Mouse (Mus musculus) ZHBTc4 (cell line): ENCODE data around the gene Ccn6.

Experiments
- DNase-seq: peaks from one replicate; pipeline ENCODE4 v3.0.0-alpha.2; 2011; ENCODE audit warnings: low read depth, low spot score

Gene Ccn6

DNA sequence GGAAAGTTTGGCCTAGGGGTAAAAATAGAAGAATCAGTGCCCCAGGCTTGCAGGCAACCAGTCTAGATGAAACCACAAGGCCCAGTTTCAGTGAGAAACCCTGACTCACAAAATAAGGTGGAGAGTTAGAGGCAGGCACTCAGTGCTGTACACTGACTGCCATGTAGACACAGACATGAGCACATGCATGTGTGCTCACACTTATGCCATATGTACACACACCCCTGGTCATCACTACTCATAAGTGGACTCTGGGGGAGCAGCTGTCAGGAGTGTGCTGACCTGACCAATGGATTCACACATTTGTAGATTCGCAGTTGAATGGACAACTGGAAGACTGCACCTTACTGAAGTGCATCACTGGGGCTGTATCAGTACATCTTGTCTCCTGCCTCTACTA is 2.2 kb downstream of the Ccn6 start:
- DNase-seq = no peak

DNA sequence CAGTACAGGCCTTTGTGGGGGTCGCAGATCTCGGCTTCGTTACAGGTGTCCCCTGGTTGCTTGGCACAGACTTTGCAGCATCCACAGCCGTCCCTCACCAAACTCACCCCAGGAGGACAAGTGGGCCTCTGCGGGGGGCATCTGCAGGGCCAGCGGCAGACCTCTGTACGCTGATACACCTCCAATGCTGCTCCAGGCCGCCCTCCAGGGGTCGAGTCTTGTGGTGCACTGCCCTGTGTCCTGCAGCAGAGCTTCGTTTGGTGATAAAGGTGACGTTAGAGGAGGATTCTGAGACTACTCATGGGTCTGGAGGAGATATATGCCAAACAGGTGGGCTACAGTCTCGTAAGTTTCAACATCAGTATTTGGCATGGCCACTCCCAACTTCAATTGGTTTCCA is 5.3 kb downstream of the Ccn6 start:
- DNase-seq = peak; percentile 54

DNA sequence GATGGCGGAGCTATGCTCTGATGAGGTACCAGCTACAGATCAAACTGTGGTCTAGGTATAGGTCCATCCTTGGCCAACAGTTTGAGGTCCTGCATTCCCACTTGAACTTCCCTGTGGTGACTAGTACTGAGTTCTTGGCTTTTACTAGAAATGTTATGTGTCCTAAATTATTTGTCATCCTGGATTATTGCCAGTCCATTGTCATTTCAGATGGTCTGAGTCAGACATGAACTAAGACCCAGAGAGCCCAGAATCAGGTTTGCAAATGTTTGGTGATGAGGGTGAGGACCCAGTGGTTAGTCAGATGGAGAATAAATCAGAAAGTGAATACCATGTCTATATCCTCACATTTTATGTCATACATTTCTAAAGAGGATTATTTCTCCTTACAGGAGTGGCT is 6.3 kb downstream of the Ccn6 start:
- no peak for DNase-seq

DNA sequence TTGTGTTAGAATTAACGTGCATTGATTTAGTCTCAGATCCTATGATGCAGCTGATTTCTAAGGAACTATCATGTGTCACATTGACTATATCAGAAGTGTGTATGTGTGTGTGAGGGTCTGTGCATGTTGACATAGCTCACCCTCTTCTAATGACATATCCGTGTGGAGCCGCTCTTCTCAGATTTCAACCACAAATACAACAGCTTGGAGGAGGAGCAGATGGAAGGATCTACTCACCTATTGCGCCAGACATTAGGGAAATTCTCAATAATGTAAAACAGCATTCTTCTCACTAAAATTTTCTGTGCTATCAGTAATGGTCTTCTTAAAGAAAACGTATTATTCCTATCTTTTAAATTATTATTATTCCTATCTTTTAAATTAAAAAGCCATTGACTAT is 6.9 kb downstream of the Ccn6 start:
- no peak for DNase-seq

DNA sequence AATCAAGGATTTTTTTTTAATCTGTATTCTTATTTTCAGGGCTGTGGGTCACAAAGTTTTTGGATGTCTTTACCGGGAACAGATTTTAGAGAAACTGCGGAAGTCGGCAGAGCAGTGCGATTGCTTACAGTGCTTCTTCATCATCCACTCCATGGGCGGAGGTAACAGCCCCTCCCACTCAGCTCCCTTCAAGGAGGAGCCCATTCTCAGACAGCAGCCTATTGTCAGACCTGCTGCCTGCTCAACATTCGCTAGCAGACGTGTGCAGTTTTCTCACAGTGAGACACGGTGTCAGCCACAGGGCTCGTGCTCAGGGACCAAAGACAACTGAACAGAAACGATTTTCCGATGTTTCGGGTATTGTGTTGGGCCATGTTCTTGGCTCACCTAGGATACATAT is 21.4 kb downstream of the Ccn6 start:
- no peak for DNase-seq

DNA sequence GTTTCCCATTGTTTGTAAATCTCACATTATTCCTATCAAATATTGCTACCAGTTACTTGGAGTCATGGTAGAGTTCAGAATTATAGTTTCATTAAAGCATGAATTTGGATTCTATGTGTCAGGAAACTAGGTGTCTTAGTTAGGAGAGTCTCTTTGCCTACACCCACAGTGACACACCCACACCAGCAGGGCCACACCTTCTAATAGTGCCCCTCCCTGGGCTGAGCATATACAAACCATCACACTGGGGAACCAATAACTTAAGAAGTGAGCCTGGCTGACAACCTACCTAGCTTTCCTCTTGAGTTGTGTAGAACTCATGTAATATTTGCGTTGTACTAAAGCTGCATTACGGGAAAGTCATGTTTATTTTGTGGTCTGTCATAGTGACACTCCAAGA is 22.2 kb downstream of the Ccn6 start:
- DNase-seq = no peak

DNA sequence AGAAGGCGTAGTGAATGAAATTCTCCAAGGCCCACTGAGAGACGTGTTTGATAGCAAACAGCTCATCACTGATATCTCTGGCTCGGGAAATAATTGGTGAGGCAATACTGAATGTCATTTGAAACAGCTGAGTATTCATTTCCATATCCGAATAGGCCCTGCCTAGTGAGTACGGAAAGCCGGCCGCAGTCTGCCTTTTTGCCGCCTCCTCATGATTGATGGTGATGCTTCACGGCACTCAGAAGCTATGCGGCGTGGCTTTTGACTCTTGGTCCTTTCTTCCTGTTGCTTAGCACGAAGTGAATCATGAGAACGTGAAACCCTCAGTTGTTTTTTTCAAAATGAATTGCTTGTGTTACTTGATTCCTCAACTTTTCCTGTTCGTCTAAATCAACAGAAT is 22.8 kb downstream of the Ccn6 start:
- peak; percentile 63 for DNase-seq

DNA sequence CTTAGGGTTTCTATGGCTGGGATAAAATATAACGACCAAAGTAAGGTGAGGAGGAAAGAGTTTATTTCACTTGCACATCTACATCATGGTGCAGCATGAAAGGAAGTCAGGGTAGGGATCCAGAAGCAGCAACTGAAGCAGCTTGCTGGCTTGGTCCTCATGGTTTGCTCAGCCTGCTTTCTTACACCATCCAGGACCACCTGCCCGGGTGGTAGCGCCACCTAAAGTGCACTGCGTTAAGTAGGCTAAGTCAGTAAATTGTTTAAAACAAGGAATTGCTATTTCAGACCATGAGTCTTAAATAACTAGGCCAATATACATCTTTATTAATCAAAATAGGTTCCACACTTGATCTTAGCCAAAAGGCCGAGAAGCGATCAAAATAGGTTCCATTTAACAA is 24.8 kb downstream of the Ccn6 start:
- no peak for DNase-seq

DNA sequence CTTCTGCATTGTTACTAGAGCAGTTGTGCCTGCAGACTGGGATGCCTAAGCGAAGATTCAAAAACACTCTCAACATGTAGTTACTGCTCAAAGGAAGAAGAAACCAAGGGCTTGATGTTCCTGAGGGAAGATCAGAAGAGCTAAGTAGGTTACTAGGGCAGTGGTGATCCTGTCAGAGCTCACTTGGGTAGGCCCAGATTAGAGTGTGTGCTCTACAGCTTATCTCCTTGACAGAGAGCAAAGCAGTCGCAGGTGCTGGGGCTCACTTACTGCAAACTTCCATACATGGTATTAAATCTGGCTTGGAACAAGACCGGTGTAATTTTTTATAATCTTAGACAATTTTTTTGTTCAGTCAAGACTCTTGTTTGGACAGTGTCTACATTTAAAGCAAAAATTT is 25.8 kb downstream of the Ccn6 start:
- no peak for DNase-seq

DNA sequence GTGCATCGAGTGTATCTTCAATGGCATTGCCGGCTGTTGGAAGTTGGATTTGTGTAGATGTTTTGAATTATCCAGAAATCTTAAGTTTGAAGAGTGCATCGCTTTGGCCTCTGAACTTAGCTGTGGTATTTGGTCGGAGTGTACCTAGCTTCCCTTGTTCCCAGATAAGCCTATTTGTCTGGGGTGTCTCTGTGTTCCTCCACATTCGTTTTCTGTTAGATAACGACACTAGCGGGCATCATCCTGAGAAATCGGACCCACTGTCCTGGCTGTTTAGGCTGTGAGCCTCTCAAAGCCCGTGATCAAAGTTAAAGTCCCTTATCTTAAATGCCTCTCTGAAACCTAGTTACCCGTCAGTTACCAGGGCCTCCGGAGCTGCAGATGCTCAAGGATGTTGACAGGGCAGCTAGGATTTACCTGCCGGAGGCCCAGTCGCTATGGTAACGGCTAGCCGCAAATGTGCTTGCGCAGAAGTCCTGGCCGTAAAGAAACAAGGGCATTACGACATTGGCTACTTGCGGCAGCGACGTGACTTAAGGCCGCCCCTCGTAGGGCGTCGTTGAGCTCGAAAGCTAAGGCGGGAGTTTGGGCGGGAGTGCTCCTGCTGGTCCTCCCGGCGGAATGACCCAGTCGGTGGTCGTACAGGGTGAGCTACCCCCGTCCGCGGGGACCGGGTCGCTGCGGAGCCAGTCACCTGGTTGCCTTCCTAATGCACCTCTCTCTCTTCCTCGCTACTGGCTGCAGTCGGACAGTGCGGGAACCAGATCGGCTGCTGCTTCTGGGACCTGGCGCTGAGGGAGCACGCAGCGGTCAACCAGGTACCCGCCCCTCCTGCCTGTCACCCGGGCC is 29.9 kb downstream of the Ccn6 start, which contains the start of the genes Fam229b and Tube1:
Gene Fam229b (minus strand): TSS at position 453 of the 849 bp plus-strand sequence.
Gene Tube1 (plus strand): TSS at position 515 of the 849 bp plus-strand sequence.
- DNase-seq = peak; percentile 98

DNA sequence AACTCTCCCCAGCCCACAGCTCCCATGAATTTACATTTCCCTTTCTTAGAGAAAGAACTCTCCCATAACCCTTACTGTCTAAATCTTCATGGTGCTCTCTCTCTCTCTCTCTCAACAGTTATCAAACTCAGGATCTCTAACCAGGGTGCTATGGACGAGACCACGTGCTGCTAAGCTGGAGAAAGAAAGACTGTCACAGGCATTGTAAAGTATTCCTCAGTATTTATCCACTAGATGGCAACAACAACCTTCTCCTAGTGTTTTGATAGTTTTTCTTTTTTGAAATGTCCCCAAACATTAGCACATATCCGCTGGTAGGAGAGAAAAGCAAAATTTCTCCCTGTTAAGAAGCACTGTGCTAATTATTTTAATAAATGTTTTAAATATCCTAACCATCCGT is 42.2 kb downstream of the Ccn6 start:
- DNase-seq = no peak

DNA sequence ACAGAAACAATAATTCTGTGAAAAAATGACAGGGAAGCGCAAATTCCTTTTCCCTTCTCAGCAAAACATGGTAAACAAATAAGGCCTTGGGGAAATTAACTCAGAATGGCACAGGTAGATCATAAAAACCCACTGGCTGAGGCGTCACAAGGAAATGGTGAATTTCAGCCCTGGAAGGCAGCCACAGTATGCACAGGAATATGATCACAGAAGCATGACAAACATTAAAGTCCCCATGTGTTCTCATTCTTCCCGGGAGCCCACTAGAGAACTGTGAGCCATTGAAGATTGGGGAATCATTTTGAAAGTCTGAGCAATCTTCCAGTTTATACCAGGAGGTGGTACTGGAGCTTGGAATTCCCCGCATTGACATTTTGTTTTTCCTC is 54.1 kb downstream of the Ccn6 start:
- DNase-seq = no peak

DNA sequence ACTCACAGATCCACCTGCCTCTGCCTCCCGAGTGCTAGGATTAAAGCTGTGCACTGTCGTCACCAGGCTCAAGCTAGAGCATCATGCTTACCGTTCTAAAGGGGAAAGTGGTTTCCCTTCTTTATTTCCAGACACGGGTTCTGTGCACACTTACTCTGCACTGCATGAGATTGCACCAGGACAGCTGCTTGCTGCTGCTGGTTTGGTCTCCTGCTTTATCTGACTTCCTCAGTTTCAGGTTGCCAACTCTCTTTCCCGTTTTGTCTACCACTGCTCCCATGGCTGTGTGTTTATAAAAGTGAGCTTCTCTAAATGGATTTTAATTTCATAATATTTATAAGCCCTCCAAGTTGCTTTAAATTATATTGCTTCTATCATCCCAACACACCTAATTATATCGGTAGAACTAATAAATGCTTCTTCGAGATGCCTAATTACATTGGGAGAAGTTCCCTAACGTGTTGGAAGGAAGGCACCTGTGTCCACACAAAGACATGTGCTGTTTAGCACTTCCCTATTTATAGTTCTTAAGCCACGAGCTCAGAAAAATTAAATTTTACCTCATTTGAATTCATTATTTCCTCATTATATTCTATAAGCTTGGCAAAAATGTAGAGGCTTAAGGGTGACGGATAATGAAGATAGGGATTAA is 54.6 kb downstream of the Ccn6 start:
- no peak for DNase-seq

DNA sequence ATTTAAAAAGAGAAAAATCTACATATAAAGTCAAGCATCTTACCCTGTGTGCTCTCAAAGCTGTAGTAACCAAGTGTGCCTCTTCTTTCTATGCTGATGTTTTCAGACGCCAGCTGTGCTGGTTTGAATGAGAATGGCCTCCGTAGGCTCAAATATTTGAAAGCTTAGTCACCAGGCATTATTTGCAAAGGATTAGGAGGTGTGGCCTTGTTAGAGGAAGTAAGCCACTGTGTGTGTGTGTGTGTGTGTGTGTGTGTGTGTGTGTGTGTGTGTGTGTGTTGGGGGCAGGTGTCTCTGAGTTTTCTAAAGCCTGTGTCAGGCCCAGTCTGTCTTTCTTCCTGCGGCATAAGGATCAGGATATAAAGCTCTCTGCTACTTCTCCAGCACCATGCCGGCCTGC is 56.7 kb downstream of the Ccn6 start:
- DNase-seq = peak; percentile 88

DNA sequence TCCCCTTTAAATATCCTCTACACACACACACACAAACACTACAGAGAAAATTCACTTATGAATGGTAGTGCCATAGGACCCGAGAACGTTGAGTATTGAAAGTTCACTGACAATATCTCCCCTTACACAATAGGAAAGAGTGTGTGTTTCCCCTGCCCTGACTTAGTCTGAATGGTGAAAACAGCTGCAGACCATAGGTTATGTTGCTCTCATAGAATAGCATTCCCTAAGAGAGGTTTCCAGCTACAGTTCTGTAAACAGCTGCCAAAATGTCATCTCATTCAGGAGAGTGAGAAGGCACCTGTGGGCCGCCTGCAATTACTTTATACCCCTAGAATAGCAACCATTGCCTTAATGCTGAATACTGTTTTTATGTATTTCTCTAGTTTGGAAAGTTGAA is 57.2 kb downstream of the Ccn6 start:
- DNase-seq = no peak

DNA sequence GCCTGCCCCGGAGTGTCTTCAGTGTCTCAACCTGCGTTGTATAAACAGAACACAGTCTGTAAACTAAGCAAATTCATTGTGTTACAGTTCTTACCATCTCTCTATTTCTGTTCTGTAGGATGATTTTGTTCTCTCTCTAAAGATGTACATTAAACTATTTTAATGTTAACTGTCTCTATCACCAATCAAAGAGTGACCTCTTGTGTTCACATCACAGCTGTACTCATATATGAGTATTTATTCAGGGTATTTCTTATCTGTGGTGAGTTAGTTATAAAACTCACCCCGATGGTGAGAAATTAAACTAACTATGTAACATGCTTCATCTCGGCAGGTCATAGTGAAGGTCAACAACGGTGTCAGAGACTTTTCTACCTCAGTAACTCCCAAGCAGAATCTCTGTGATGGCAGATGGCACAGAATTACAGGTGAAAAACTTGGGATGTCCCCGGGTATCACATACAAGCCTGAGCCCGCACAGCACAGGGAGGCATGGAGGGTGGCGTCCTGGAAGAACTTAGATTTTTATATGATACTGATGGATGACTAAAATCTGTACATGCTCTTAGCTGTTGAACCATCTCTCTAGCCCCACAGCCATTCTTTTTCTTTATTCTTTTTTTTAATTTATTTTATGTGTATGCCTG is 58.7 kb downstream of the Ccn6 start:
- DNase-seq = no peak
